Mouse (Mus musculus) midbrain, postnatal 0 days (tissue): ENCODE results near the gene Tead2. TPM values are rescaled to one million over a fixed set of nuclear protein-coding genes. Genes with fewer than 3 reads are reported as not detected.

Source experiments
- ATAC-seq: fragments of 200-750 bp; cut with Nextera tagmentation; 2 replicates; pipeline ENCODE4 v1.8.0; 2017; ENCODE audit warnings: moderate number of reproducible peaks, mild to moderate bottlenecking, moderate TSS enrichment, moderate library complexity; ENCODE audit not compliant: low FRiP score
- DNase-seq: peaks from one replicate; pipeline ENCODE4 v3.0.0-alpha.2; 2015; ENCODE audit warnings: low spot score
- H3K27ac ChIP-seq: fragments of 300-500 bp; sonication (generic); 2 replicates; pipeline ENCODE4 v1.5.1; 2014; ENCODE audit warnings: low read depth, mild to moderate bottlenecking, low read length, mixed read lengths
- H3K27me3 ChIP-seq: fragments of 300-500 bp; sonication (generic); 2 replicates; pipeline ENCODE4 v1.6.1; 2014; ENCODE audit warnings: low read length, control low read depth, mixed read lengths; ENCODE audit not compliant: insufficient read depth
- H3K36me3 ChIP-seq: fragments of 300-500 bp; sonication (generic); 2 replicates; pipeline ENCODE4 v1.6.1; 2014; ENCODE audit warnings: low read length, control low read depth, mixed read lengths; ENCODE audit not compliant: insufficient read depth
- H3K4me1 ChIP-seq: fragments of 300-500 bp; sonication (generic); 2 replicates; pipeline ENCODE4 v1.6.1; 2014; ENCODE audit warnings: mild to moderate bottlenecking, control low read depth, antibody characterized with exemption, low read length, mixed read lengths; ENCODE audit not compliant: insufficient read depth
- H3K4me2 ChIP-seq: fragments of 300-500 bp; sonication (generic); 2 replicates; pipeline ENCODE4 v1.6.1; 2014; ENCODE audit warnings: low read depth, mild to moderate bottlenecking, low read length, mixed read lengths; ENCODE audit not compliant: poor library complexity, severe bottlenecking
- H3K4me3 ChIP-seq: fragments of 300-500 bp; sonication (generic); 2 replicates; pipeline ENCODE4 v1.5.1; 2014; ENCODE audit warnings: low read depth, mild to moderate bottlenecking, low read length, moderate library complexity
- H3K9ac ChIP-seq: fragments of 300-500 bp; sonication (generic); replicated peaks from 2 replicates; pipeline ENCODE4 v1.6.1; 2014; ENCODE audit warnings: mild to moderate bottlenecking, low read length, moderate library complexity, mixed read lengths; ENCODE audit not compliant: poor library complexity, severe bottlenecking
- H3K9me3 ChIP-seq: fragments of 300-500 bp; sonication (generic); 2 replicates; pipeline ENCODE4 v1.6.1; 2016; ENCODE audit warnings: low read length, control low read depth
- CTCF ChIP-seq: IDR thresholded peaks from 2 replicates; pipeline ENCODE4 v1.5.1; 2016; ENCODE audit warnings: antibody characterized with exemption, mild to moderate bottlenecking
- WGBS: fragments of 180-500 bp; shearing (Covaris S2); extraction: QIAGEN DNeasy Blood & Tissue Kit; methylation state at CpG from one replicate; pipeline ENCODE4 v1.1.7; 2014; 5-methylcytosine and 5-hydroxymethylcytosine counted together
- microRNA-seq: library from miRNA; unstranded; fragments of <30 nt; microRNA quantifications from one replicate; pipeline ENCODE4, GENCODE M21; 2016; ENCODE audit warnings: borderline number of aligned reads
- polyA plus RNA-seq: library from polyadenylated mRNA; unstranded; fragments of >200 nt; fragmentation: Nextera tagmentation; extraction: Ambion mirVana; gene quantifications from 2 replicates; pipeline ENCODE4 v1.2.1, GENCODE M21; 2015
- total RNA-seq: library from RNA; depleted of rRNA; stranded (reverse); fragments of >200 nt; gene quantifications from 2 replicates; pipeline ENCODE4 v1.2.3, GENCODE M21; 2014; rRNA removed

Tead2 gene
- total and polyA plus RNA-seq, 2 experiments from 2014 or later: 17.0 to 54.8 TPM

DNA sequence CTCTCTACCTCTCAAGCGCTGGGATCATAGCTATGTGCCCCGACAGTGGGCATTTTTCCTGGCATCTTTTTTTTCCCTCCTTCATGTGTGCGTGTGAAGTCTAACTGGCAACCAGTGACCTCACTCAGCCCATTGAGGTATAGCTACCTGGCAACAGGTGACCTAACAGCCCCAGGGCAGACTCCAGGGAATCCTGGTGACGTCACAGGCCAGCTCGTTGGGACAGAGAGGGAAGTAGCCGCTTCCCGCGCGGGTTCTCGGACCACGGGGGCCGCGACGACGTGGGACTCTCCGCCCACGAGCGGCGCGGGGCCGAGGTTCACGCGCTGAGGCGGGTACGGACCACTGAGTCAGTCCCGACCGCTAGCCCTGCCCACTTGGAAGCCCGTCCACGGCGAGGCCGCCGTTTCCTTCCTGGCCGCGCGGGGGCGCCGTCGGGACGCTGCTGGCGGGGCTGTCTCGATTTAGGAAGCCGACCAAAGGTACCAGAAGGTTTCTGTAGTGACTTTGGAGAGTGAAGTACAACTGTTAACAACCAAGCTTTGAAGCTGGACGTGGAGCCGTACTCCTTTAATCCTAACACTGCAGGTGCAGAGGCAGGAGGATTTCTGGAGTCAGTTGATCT, 61.7 kb downstream of the Tead2 start, which contains the start of gene Slc6a21:
Gene Slc6a21, plus strand, starts transcription at position 378 of the 625 bp plus-strand sequence.
- DNase-seq (no peak), ATAC-seq (no peak)
- Histone ChIP-seq H3K9ac (0 out of 2 replicates have a peak within 1 kb of the TSS, but pooled peaks have one; percentile 8), H3K4me3 (peak within 1 kb of the TSS; percentile 25), H3K9me3 (no peaks in the 10 kb centered on the region), H3K27ac (no peak within 1 kb of the TSS), H3K27me3 (0 out of 2 replicates have a peak, but pooled peaks cover 7% of the 10 kb centered on the region), H3K4me2 (peak within 1 kb of the TSS; percentile 44), H3K4me1 (no peaks in the 10 kb centered on the region), H3K36me3 (no peaks in the 10 kb centered on the region)
- TF ChIP-seq CTCF: peak; percentile 64
- WGBS: 8% methylated on average over 44 of the region's 44 CpGs

Small RNA genes within 50 kb of the gene (microRNA-seq; reads per million reads assigned to microRNA genes)
- not detected for gene Mir7055

Other genes starting within 250 kb of the Tead2 start
Only the 30 nearest of the 36 such genes appear.
- gene Bcl2l12, start 217.0 kb upstream of the Tead2 start, total RNA-seq: 7.8 and 11.4 TPM in 2 replicates
- 5.9 and 8.4 TPM in 2 replicates for gene Bcl2l12, start 217.0 kb upstream of the Tead2 start, polyA plus RNA-seq
- 86.5 and 90.9 TPM in 2 replicates for gene Scaf1, start 199.4 kb upstream of the Tead2 start, total RNA-seq
- gene Scaf1, start 199.4 kb upstream of the Tead2 start, polyA plus RNA-seq: 49.0 and 53.3 TPM in 2 replicates
- 7.3 and 7.9 TPM in 2 replicates for gene Rras, start 197.8 kb upstream of the Tead2 start, total RNA-seq
- gene Rras, start 197.8 kb upstream of the Tead2 start, polyA plus RNA-seq: 11.9 and 14.0 TPM in 2 replicates
- 17.4 and 17.9 TPM in 2 replicates for gene Prr12, start 162.9 kb upstream of the Tead2 start, total RNA-seq
- gene Prr12, start 162.9 kb upstream of the Tead2 start, polyA plus RNA-seq: 8.8 and 9.2 TPM in 2 replicates
- 68.3 and 79.4 TPM in 2 replicates for gene Nosip, start 153.3 kb upstream of the Tead2 start, total RNA-seq
- 70.0 and 72.3 TPM in 2 replicates for gene Nosip, start 153.3 kb upstream of the Tead2 start, polyA plus RNA-seq
- gene Prrg2, start 153.1 kb upstream of the Tead2 start, total RNA-seq: 7.7 and 10.3 TPM in 2 replicates
- gene Prrg2, start 153.1 kb upstream of the Tead2 start, polyA plus RNA-seq: 13.7 and 15.7 TPM in 2 replicates
- 24.2 and 29.5 TPM in 2 replicates for gene Rcn3, start 123.5 kb upstream of the Tead2 start, total RNA-seq
- gene Rcn3, start 123.5 kb upstream of the Tead2 start, polyA plus RNA-seq: 31.9 and 33.6 TPM in 2 replicates
- 27.2 and 30.5 TPM in 2 replicates for gene Fcgrt, start 111.9 kb upstream of the Tead2 start, total RNA-seq
- 36.4 and 44.5 TPM in 2 replicates for gene Fcgrt, start 111.9 kb upstream of the Tead2 start, polyA plus RNA-seq
- 1,069 and 1,136 TPM in 2 replicates for gene Rps11, start 91.3 kb upstream of the Tead2 start, total RNA-seq
- gene Rps11, start 91.3 kb upstream of the Tead2 start, polyA plus RNA-seq: 671 and 697 TPM in 2 replicates
- gene Rpl13a, start 87.0 kb upstream of the Tead2 start, total RNA-seq: 1,048 and 1,621 TPM in 2 replicates
- 667 and 701 TPM in 2 replicates for gene Rpl13a, start 87.0 kb upstream of the Tead2 start, polyA plus RNA-seq
- gene Gm45713, start 79.5 kb upstream of the Tead2 start, total RNA-seq: 2.0 TPM in 1 of 2 replicates, not detected in the other
- gene Gm45713, start 79.5 kb upstream of the Tead2 start, polyA plus RNA-seq: 0.39 TPM in 1 of 2 replicates, not detected in the other
- 3.4 and 7.8 TPM in 2 replicates for gene Flt3l, start 79.3 kb upstream of the Tead2 start, total RNA-seq
- gene Flt3l, start 79.3 kb upstream of the Tead2 start, polyA plus RNA-seq: 1.3 and 1.7 TPM in 2 replicates
- 104 and 124 TPM in 2 replicates for gene Pih1d1, start 61.5 kb upstream of the Tead2 start, total RNA-seq
- 77.1 and 81.6 TPM in 2 replicates for gene Pih1d1, start 61.5 kb upstream of the Tead2 start, polyA plus RNA-seq
- gene Aldh16a1, start 61.2 kb upstream of the Tead2 start, total RNA-seq: 18.9 and 22.0 TPM in 2 replicates
- gene Aldh16a1, start 61.2 kb upstream of the Tead2 start, polyA plus RNA-seq: 12.9 and 15.2 TPM in 2 replicates
- 1.9 and 2.5 TPM in 2 replicates for gene Slc17a7, start 51.8 kb upstream of the Tead2 start, total RNA-seq
- 0.95 and 0.96 TPM in 2 replicates for gene Slc17a7, start 51.8 kb upstream of the Tead2 start, polyA plus RNA-seq
- gene Gfy, start 36.2 kb upstream of the Tead2 start, total RNA-seq: not detected in 2 replicates
- 0.11 and 0.51 TPM in 2 replicates for gene Gfy, start 36.2 kb upstream of the Tead2 start, polyA plus RNA-seq
- not detected in 2 replicates for gene Pth2, start 34.8 kb upstream of the Tead2 start, total RNA-seq
- gene Pth2, start 34.8 kb upstream of the Tead2 start, polyA plus RNA-seq: 0.93 and 1.3 TPM in 2 replicates
- 0.24 and 0.38 TPM in 2 replicates for gene Ccdc155, start 10.9 kb upstream of the Tead2 start, total RNA-seq
- gene Ccdc155, start 10.9 kb upstream of the Tead2 start, polyA plus RNA-seq: 0.32 and 0.50 TPM in 2 replicates
- gene Dkkl1, start 3.6 kb upstream of the Tead2 start, total RNA-seq: 9.0 and 14.4 TPM in 2 replicates
- 23.8 and 23.9 TPM in 2 replicates for gene Dkkl1, start 3.6 kb upstream of the Tead2 start, polyA plus RNA-seq
- 1.2 and 1.7 TPM in 2 replicates for gene Cd37, start 23.4 kb downstream of the Tead2 start, total RNA-seq
- gene Cd37, start 23.4 kb downstream of the Tead2 start, polyA plus RNA-seq: 1.5 and 2.4 TPM in 2 replicates
- 0.16 and 1.3 TPM in 2 replicates for gene Slc6a16, start 25.3 kb downstream of the Tead2 start, total RNA-seq
- 2.3 and 3.1 TPM in 2 replicates for gene Slc6a16, start 25.3 kb downstream of the Tead2 start, polyA plus RNA-seq
- gene Slc6a21, start 61.8 kb downstream of the Tead2 start, total RNA-seq: not detected in 2 replicates
- not detected in 2 replicates for gene Slc6a21, start 61.8 kb downstream of the Tead2 start, polyA plus RNA-seq
- 22.6 and 35.4 TPM in 2 replicates for gene Trpm4, start 118.0 kb downstream of the Tead2 start, total RNA-seq
- gene Trpm4, start 118.0 kb downstream of the Tead2 start, polyA plus RNA-seq: 10.4 and 10.7 TPM in 2 replicates
- 0.33 TPM in 1 of 2 replicates, not detected in the other for gene Hrc, start 119.5 kb downstream of the Tead2 start, total RNA-seq
- 0.26 and 0.49 TPM in 2 replicates for gene Hrc, start 119.5 kb downstream of the Tead2 start, polyA plus RNA-seq
- 87.4 and 104 TPM in 2 replicates for gene Ppfia3, start 151.3 kb downstream of the Tead2 start, total RNA-seq
- gene Ppfia3, start 151.3 kb downstream of the Tead2 start, polyA plus RNA-seq: 28.9 and 31.6 TPM in 2 replicates
- 68.6 and 96.6 TPM in 2 replicates for gene Lin7b, start 154.8 kb downstream of the Tead2 start, total RNA-seq
- 59.9 and 70.3 TPM in 2 replicates for gene Lin7b, start 154.8 kb downstream of the Tead2 start, polyA plus RNA-seq
- 249 and 258 TPM in 2 replicates for gene Snrnp70, start 180.0 kb downstream of the Tead2 start, total RNA-seq
- 108 and 131 TPM in 2 replicates for gene Snrnp70, start 180.0 kb downstream of the Tead2 start, polyA plus RNA-seq
- not detected in 2 replicates for gene Kcna7, start 189.9 kb downstream of the Tead2 start, total RNA-seq
- gene Kcna7, start 189.9 kb downstream of the Tead2 start, polyA plus RNA-seq: 0.06 TPM in 1 of 2 replicates, not detected in the other
- gene Ntf5, start 197.9 kb downstream of the Tead2 start, total RNA-seq: 0.24 TPM in 1 of 2 replicates, not detected in the other
- gene Ntf5, start 197.9 kb downstream of the Tead2 start, polyA plus RNA-seq: not detected in 2 replicates
- gene Lhb, start 205.1 kb downstream of the Tead2 start, total RNA-seq: 1.8 TPM in 1 of 2 replicates, not detected in the other
- gene Lhb, start 205.1 kb downstream of the Tead2 start, polyA plus RNA-seq: 0.32 and 0.70 TPM in 2 replicates